Mouse (Mus musculus) embryo, embryonic 11 days (tissue): ENCODE measurements around the gene Adgrl3.

ENCODE experiments used
- DNase-seq: peaks from one replicate; pipeline ENCODE4 v3.0.0-alpha.2; 2015

The Adgrl3 gene

DNA sequence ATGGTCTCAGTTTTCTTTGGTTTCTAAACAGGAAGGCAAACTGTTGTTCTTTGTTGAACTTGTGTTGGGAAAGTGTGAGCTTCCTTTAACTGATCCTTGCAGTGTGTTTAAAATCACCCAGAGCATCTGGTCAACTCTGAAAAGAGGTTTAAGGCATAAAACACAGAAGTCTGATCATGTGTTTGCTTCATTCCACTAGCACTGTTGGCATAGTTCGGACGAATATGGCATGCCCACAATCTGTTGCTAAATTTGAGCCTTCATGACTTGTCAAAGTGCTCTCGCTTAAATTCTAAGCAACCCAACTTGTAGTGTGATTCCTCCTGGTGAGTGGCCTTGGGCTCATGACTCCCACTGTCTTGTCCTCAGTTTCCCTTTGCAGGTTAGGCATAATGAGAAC lies 249.8 kb downstream of the Adgrl3 start:
- DNase-seq: no peak

DNA sequence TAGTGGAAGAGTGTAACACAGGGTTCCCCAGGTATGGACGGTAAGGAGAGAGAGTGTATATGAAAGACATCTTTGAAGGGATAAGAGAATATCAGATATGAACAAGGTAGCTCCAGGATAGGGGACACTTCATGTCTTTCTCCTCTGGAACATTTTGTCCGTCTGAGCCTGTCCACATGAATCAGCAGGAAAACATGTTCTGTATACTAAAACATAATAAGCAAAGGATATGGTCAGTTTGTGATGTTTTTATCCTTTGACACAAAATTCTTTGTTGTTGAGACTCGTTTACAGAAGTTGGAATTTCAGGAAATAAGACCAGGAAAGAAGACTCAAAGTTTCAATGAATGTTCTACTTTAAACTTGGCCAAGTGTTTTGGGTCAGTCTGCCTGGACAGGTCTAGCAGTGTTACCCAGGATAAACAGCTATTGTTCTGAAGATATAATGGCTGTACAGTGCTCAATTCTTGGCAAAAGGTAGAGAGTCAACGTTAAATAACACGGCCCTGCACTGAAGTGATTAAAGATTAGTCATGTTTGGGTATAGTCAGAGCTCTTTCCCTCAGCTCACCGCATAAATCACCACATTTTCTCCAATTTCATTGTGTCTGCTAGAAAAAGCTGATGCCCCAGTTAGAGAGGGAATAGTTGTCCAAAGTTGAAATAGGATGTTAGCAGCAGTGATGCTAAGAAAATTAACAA lies 255.6 kb downstream of the Adgrl3 start:
- DNase-seq: no peak

DNA sequence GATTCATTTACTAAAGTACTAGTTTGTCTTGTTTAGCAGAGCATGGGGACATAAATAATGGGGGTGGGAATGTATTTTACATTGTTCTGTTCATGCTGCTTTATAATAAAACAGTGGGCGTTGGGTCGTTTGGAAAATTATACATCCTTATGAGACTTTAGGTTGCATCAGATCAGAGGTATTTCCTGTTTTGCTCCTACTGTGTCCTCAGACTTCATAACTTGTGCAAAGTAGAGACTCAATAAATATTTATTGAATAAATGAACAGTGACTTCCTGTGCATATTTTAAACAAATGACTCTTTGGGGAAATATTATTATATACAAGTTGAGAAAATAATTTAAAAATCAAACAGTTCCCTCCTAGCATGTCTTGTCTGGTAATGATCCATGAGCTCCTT lies 259.3 kb downstream of the Adgrl3 start:
- no peak for DNase-seq

DNA sequence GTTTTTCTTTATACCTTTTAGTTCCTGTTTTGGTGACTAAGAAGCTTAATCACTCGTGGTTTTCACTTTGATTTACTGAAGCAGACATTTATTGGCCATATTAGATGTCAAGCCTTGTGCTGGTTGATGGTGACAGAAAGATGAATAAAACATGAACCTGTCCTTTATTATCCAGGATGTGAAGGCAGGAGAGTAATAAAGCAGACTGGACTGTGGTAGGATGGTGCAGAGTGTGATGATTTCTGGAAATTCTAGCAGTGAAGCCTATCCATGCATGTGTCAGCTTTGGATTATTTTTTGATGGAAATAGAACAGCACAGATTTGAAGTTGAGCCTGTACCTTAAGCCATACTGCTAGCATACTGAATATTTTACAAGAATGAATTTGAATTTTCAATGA lies 265.7 kb downstream of the Adgrl3 start:
- no peak for DNase-seq

DNA sequence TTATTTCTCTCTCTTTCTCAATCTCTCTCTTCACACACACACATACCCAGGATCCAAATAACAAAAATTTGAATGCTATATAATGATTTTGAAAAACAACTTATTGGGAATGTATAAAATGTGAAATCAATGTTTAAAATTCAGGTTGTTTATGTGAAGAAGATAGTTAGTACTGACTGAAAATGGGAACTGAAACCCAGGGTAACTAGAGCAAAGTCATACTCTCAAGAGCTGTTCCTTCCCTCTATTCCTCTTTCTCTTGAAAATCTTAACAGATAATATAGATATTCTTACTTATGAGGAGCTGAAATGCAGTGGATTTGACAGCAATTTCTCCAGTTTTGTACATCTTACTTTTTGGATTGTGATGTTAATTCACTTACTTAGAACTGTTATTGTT lies 281.9 kb downstream of the Adgrl3 start:
- DNase-seq: no peak

DNA sequence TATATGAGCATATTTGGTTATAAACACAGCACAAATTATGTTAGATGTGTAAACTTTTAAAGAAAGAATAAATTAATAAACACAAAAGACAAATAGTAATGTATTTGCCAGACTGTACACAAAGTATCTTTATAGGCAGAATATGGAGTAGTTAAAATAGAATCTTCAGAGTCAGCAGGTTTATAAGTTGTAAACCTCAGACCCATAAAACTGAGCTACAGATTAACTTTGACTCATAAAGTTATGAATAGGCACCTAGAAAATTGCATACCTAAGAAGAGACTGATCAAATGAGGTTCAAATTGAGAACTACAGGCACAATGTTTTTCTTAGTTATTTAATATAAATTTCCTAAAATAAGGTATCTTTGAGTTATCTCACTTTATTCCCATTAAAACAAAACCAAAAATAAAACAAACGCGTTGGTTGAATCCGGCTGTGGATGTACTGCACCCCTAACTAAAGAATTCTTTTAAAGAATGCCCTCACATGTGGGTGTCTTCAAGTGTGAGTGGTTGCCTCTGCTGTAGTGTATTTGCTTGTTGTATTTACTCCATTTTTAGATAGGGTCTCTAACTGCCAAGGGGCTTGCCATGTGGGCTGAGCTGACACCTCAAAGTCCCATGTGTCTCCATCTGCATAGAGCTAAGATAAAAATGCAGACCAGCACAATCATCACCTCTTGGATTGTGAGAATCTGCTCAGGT lies 297.6 kb downstream of the Adgrl3 start:
- no peak for DNase-seq

DNA sequence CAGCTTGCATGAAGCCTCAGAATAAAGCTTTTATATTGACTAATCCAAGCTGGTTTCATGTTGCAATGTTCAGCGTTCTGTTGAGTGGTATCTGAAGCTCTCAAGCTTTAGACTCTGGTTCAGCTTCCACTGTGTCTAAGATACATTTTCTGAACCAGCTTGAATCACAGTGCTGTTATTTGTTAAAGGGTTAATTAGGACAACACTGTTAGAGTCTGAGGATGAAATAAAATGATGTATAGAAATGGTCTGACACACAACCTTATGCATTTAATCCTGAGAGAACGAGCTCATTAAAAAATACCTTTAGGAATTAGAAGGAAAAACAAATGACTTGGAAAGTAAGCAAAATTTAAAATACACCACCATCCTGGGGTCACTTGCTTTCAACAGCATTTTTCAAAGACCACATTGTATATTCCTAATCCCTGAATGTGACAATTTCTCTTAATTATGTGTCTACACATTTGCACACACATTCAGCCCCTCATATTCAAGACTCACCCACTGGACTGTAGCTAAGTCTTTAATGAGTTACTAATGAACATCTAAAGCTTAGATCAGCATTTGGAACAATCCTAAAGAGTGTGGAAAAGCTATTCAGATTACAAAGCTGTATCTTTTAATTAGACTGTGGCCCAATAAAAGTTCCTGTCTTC lies 301.5 kb downstream of the Adgrl3 start:
- DNase-seq: no peak

DNA sequence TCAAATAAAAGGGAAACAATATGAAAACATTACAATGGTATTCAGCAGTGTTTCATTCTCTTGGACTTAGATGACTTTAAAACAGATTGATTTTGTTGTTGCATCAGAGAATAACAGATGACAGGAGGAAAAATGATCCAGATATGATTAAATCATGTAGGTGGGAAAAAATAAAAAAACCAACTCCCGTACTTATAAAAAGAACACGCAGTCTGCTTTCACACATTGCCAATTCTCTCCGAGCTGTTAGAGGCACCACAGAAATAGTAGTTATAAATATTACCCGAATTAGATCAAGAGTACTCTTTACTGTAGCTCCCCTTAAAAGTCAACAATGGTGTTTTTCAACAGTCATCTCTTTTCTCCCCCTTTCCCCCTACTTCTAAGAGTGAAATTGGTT lies 302.1 kb downstream of the Adgrl3 start:
- DNase-seq: no peak

DNA sequence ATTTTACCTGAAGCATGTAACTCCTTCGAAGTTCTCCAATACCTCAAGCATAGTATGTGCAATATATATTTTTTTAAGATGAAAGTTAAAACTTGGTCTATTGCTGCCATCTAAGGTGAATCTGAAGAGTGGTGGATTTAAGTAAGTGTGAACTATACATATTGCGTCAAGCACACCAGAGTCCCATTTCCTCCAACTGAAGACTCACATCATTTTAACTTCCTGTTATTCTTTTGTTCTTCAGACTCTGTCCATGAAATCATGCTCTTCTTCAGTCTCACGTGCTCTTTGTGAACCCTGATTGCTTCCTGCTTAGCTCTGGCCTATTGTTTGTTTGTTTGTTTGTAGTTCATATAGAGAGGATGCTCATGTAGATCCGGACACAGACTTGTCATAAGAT lies 307.0 kb downstream of the Adgrl3 start:
- no peak for DNase-seq

DNA sequence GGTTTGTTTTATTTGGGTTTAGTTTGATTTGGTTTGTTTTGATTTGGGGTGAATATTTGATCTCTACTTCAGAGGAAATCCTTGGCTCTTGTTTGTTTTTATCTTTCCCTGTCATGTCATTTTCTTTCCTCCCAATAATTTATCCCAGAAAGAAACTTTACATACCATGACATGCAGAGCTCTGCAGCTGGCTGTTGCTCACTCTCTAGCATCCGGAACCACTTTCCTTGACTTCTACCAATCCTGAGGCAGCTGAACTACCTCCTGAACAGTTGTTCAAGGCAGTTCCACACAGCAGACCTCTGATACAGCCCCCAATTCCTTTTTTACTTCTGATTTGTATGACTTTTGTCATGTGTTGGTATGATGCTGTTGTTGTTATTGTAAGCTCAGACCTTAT lies 307.5 kb downstream of the Adgrl3 start:
- DNase-seq: no peak

DNA sequence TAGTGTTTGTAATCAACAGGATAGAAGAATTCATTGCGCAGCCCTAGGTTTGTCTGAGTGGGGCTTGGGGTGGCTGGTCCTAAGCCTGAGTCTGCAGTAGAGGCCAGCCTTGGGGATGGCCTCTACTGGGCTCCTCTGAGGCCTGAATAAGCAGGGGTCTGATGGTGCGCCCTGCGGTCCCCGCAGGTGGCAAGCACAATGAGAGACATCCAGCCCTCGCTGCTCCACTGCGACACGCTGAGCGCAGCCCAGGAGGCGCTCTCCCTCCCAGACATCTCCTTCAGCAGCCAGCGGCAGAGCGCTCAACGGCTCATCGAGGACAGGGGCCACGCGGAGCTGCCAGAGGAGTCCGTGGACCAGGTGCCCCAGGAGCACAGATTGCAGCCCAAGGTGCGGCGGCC lies 309.6 kb downstream of the Adgrl3 start:
- peak; percentile 42 for DNase-seq

DNA sequence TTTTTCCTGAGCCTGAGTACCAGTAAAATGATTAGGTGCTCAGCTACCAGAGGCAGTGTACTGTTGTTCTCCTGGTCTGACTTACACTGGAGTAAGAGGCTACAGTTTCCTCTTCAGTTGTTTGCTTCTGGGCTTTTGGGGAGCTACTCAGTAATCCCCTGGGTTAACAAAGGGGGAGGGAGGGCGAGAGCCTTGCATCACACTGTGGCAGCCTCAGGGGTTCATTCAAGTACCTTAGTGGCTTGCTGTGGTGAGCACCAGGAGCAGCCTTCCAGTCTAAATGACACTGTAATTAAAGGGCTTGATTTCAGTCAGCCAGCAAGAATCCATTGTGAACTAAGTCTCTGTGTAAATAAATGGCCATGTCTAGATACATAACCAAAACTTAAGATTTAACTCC lies 324.4 kb downstream of the Adgrl3 start:
- DNase-seq: no peak

DNA sequence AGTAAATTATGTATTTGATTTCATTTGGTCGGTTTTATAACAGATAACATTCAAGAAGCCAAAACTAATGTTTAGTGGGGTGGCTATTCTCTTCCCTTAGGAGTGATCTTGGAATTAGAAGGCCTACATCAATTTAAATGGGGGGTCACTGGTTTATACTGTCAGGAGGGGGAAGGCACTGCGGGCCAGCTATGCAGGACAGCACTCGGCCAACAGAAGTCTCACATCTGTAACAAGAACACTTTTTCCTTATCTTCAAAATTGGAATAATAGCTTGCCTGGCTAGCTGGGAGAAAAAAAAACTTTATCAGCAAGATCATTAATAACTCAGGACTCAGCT lies 325.1 kb downstream of the Adgrl3 start:
- no peak for DNase-seq

DNA sequence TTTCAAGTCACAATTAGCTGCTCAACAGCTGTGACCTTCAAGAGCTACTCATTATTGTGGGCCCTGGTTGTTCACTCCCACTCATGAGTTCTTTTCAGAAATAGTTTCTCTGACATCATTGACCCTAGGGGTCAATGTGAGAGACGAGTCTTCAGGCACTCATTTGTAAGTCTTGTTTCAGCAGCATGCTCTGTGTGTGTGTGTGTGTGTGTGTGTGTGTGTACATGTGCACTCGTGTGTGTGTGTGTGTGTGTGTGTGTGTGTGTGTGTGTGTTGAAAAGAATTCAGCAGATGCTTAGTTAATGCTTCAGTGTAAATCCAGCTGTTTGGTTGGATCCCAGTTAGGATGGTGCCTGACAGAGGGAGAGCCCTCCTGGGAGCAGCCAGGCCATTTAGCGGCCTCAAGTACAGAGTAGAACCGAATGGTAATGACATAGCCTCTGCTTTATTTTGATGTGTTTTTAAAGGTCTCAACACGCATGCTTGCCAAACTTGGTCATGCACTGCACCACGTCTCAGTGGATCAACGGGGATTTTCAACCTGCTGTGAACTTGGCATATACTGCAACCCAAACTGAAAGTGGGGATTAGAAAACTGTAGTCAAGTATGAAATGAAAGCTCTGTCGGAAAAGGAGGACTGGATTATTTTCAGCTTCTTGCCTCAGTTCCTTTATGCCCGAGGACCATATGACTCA lies 325.6 kb downstream of the Adgrl3 start:
- DNase-seq: peak; percentile 35

DNA sequence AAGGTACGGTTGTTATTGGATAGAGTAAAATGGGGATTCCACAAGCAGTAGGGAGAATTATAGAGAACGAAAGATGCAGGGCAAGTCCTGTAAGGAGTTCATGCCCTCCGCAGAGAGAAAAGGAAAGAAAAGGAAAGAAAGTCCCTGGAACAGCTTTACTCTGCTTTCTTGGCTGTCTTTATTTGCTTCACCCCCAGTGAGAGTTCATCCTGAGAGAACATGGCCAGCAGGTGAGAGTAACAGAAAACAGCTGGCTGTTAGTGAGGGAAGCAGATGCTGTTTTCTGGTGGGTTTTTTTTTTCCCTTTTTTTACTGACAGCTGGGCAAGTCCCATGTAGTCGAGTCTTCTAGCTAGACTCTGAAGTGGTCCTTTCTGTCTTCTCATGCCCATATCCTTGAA lies 327.6 kb downstream of the Adgrl3 start:
- peak; percentile 37 for DNase-seq

DNA sequence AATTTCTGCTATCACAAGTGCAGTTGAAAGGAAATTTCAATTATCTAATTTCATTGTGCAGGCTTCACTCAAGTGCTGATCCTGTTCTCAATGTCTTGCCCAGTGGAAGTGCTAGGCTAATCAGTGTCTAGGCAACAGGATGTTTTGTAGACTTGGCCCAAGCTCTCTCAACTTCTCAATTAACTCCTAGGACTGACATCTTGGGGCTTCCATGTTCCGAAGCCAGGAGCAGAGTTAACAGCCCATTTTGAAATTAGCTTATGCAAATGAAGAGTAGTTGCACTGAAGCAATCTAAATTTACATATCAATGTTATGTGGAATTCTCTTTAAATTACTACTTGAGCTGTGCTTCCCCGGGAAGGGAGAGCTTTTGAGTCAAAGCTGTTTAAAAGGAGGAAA lies 339.6 kb downstream of the Adgrl3 start:
- DNase-seq: no peak

DNA sequence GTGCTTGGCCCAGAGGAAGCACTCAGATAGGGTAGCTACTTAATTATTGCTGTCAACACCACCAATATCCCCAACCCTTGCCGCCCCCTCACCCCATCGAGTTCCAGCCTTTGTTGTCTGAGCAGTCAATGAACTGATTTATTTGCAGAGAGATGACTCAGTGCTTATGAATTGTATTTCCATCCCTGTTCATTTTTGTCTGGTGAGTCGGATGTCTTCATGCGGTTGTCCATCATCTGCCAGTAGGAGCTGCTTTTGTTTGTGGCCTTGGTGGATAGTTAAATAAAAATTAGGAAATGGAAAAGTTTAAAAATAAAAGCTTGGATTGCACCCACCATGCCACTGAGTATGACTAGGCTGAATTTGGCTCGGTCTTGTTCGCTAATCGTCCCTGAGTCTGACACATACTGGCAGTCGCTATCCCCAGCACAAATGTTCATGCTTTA lies 344.3 kb downstream of the Adgrl3 start:
- DNase-seq: no peak

DNA sequence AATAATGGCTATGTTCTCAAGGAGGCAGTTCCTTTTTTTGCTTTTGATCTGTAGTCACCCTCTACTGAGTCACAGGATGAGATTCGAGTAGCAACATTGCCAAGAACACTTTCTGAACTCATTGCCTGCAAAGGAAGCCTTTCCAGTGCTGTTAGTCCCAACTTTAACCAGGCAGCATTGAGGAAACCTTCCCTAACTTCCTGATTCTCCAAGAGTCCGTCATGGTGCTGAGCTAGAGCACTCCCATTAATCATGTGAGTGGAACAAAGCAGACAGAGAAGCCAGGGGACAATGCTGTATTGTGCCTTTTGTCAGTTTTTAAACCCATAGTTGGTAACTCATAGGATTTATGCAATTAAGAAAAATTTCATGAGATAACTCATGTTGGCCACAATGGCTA lies 345.3 kb downstream of the Adgrl3 start:
- DNase-seq: no peak

DNA sequence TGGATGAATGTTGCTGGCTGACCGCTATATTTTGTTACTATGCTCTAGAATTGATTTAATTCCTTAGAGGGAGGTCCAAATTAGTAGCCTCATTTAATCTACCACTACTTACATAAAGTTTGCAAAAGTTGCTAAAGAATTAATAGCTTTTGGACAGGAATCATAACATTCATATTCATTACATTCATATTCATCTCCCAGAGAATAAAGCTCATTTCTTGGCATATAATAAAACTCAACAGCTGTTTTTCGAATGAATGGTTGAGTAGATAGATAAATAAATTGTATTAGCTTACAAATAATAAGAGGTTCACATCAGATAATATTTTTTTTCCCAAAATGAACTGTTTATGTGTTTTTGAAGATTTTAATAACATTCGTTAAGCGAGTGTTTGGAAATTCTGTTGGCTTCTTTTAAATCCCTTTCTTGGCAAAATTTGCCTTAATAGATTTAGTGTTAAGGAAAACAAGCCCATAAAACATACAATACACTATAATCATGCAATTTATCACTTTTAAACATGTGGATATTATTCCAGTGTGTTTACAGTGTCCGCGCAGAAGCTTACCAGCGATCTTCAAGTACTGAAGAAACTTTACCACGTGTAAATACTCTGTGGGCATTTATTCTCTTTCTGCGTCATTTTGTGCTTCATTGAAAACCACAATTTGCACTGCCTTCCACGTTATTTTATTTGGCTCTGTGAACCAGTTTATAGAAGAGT lies 350.4 kb downstream of the Adgrl3 start:
- no peak for DNase-seq

DNA sequence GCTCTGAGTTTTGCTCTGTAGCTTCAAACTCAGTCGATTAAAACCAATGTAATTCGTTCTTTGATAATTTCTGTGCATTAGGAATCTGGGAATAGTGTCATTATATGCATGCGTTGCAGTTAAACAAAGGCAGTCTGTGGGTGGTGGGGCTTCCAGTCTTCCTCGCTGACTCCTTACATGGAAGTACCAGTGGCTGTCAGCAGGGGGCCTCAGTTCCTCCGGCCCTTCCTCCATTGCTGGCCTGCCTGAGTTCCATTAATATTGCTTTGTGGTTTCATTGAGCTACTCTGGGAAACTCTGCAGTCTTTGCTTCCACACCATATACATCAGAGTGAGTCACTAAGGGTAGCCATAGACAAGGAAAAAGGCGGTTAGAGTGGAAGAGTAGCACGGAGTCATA lies 356.1 kb downstream of the Adgrl3 start:
- no peak for DNase-seq

DNA sequence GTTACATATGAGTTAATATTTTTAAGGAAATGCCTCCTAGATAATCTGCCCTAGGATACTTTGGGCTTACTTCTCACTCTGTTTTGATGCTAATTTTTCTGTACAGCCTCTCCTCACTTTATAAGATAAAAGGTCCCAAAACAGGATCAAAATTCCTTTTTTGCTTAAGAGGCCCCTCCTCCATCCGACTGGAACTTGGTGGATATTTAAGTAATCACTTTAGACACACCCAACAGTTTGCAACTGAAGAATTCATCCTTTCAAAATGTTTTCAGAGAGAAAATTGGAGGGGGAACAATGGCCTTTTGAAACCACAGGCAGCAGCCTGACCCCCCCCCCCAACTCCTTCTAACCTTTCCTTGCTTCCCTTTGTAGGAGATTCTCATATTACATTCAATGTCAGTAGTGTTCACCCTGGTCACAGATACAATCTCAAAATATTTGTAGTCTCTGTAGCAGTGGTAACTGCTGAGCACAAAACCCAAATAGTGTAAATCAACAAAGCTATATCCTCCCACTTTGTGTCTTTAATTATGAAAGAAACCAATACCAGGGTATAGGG lies 385.7 kb downstream of the Adgrl3 start:
- DNase-seq: peak; percentile 22

DNA sequence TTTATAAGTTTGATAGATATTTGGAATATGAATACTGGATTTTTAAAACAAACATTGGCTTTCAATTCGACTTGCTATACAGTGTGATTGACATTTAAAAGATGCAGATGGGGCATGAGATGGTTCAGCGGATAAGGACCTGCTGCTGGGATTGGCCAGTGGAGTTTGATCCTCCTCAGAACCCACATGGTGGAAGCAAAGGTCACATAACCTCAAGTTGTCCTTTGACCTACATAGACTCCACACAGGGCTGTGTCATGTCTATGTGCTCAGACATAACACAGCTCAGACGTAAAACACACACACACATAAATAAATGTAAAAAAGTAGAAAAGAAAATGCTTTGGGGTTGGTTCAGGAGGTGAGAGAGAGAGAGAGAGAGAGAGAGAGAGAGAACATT lies 397.4 kb downstream of the Adgrl3 start:
- peak; percentile 12 for DNase-seq

DNA sequence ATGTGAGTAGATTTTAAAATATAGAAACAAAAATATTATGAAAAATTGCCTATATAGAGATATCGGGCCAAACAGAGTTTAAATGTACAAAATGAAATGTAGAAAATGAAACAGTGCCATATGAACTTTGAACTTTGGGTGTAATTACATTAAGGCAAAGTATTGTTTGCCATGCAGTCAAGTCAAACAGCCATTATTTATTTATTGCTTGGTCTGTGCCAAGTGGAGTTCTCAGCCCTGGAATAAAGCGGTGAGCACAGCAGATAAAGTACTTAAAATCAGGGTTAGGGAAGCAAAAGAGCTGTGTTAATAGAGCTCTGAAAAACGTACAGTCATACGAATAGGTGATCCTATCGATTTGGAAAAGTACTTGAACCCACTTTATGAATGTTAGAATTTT lies 407.5 kb downstream of the Adgrl3 start:
- DNase-seq: no peak
